Comparison of ENCODE assay signal across 22 mouse cellular contexts in genomic region chr1:20590488-20590887, GRCm38 (mm10). TPM values are rescaled to one million over a fixed set of nuclear protein-coding genes. Genes with fewer than 3 reads are reported as not detected.
A peak's percentile ranks its signal among the peaks of the same experiment; 100 is the strongest.
DNase-seq lines count a peak whose midpoint lies in the region; ATAC-seq and TF ChIP-seq lines count a peak whose summit lies in the region.
"Had no signal": no experiment of that assay in that cellular context is flagged by ENCODE, and none has a peak within 500 bp of the region (broad histone marks: within the 10 kb centered on the region; RNA-seq: fewer than 3 reads in every experiment).

No protein-coding gene starts in this region.

- no peaks in the 10 kb centered on the region for H3K4me1 ChIP-seq in hindbrain, embryonic 14.5 days (replicated peaks; ENCODE audit: control insufficient read depth, insufficient read depth, low read length)
- H3K4me1 ChIP-seq in hindbrain, embryonic 11.5 days (replicated peaks; ENCODE audit: control insufficient read depth, insufficient read depth, low read length): no peaks in the 10 kb centered on the region
- no peaks in the 10 kb centered on the region for H3K4me1 ChIP-seq in midbrain, postnatal 0 days (ENCODE audit: insufficient read depth, low read length)
- H3K4me1 ChIP-seq in midbrain, embryonic 15.5 days: no peaks in the 10 kb centered on the region
- H3K4me1 ChIP-seq in hindbrain, postnatal 0 days (ENCODE audit: insufficient read depth, low read length): no peaks in the 10 kb centered on the region
- H3K4me1 ChIP-seq: embryonic facial prominence, embryonic 13.5 days; forebrain, embryonic 12.5 days; heart, embryonic 12.5 days; intestine, embryonic 15.5 days had no signal

- no peaks in the 10 kb centered on the region for H3K36me3 ChIP-seq in hindbrain, embryonic 14.5 days (replicated peaks; ENCODE audit: control insufficient read depth, insufficient read depth)
- H3K36me3 ChIP-seq in hindbrain, embryonic 11.5 days (ENCODE audit: control insufficient read depth, insufficient read depth, low read length): no peaks in the 10 kb centered on the region
- H3K36me3 ChIP-seq in midbrain, postnatal 0 days (ENCODE audit: insufficient read depth, low read length): no peaks in the 10 kb centered on the region
- no peaks in the 10 kb centered on the region for H3K36me3 ChIP-seq in midbrain, embryonic 15.5 days (replicated peaks)
- no peaks in the 10 kb centered on the region for H3K36me3 ChIP-seq in hindbrain, postnatal 0 days (ENCODE audit: insufficient read depth, low read length)
- H3K36me3 ChIP-seq: embryonic facial prominence, embryonic 13.5 days; forebrain, embryonic 12.5 days; heart, embryonic 12.5 days; intestine, embryonic 15.5 days had no signal

- H3K27me3 ChIP-seq in hindbrain, embryonic 14.5 days (ENCODE audit: control insufficient read depth, insufficient read depth, low read length): no peaks in the 10 kb centered on the region
- no peaks in the 10 kb centered on the region for H3K27me3 ChIP-seq in hindbrain, embryonic 11.5 days (ENCODE audit: control insufficient read depth, insufficient read depth, low read length)
- no peaks in the 10 kb centered on the region for H3K27me3 ChIP-seq in midbrain, postnatal 0 days (ENCODE audit: insufficient read depth, low read length)
- no peaks in the 10 kb centered on the region for H3K27me3 ChIP-seq in midbrain, embryonic 15.5 days (replicated peaks)
- no peaks in the 10 kb centered on the region for H3K27me3 ChIP-seq in hindbrain, postnatal 0 days (ENCODE audit: insufficient read depth, low read length)
- H3K27me3 ChIP-seq: embryonic facial prominence, embryonic 13.5 days; forebrain, embryonic 12.5 days; heart, embryonic 12.5 days; intestine, embryonic 15.5 days had no signal

- no peak for TF ChIP-seq CTCF in midbrain, postnatal 0 days (IDR thresholded peaks at IDR 0.05)
- TF ChIP-seq CTCF in brain, embryonic 14.5 days (IDR thresholded peaks at IDR 0.05; ENCODE audit: borderline replicate concordance, extremely low read depth, insufficient read depth, insufficient read length): no peak
- TF ChIP-seq CTCF in hindbrain, postnatal 0 days (IDR thresholded peaks at IDR 0.05; ENCODE audit: low read depth): no peak

- ATAC-seq in hindbrain, embryonic 14.5 days (ENCODE audit: low FRiP score): peak; percentile 55; the same call in 1 of the 2 replicates
- no peak for ATAC-seq in hindbrain, embryonic 11.5 days (ENCODE audit: low FRiP score)
- ATAC-seq in midbrain, postnatal 0 days (ENCODE audit: low FRiP score): no peak
- ATAC-seq in midbrain, embryonic 15.5 days (replicated peaks): no peak
- ATAC-seq in hindbrain, postnatal 0 days: peak; percentile 59; the same call in 1 of the 2 replicates
- no peak for ATAC-seq in granulocyte monocyte progenitor cell, adult 5-6 weeks (replicated peaks; ENCODE audit: poor library complexity, severe bottlenecking)
- ATAC-seq: forebrain, embryonic 16.5 days; intestine, embryonic 15.5 days had no signal

- H3K4me2 ChIP-seq in hindbrain, embryonic 14.5 days (replicated peaks): no peak overlapping the region
- H3K4me2 ChIP-seq in hindbrain, embryonic 11.5 days (replicated peaks; ENCODE audit: low read depth, low read length): no peak overlapping the region
- no peak overlapping the region for H3K4me2 ChIP-seq in midbrain, postnatal 0 days (ENCODE audit: low read depth, low read length, poor library complexity, severe bottlenecking)
- no peak overlapping the region for H3K4me2 ChIP-seq in midbrain, embryonic 15.5 days
- no peak overlapping the region for H3K4me2 ChIP-seq in hindbrain, postnatal 0 days (ENCODE audit: low read depth, low read length)
- H3K4me2 ChIP-seq: embryonic facial prominence, embryonic 13.5 days; forebrain, embryonic 12.5 days; heart, embryonic 12.5 days; intestine, embryonic 15.5 days had no signal

- H3K9ac ChIP-seq in hindbrain, embryonic 14.5 days: no peak overlapping the region
- H3K9ac ChIP-seq in hindbrain, embryonic 11.5 days (ENCODE audit: low read depth, low read length): no peak overlapping the region
- H3K9ac ChIP-seq in midbrain, postnatal 0 days (replicated peaks; ENCODE audit: low read length, poor library complexity, severe bottlenecking): no peak overlapping the region
- no peak overlapping the region for H3K9ac ChIP-seq in midbrain, embryonic 15.5 days
- H3K9ac ChIP-seq in hindbrain, postnatal 0 days (replicated peaks; ENCODE audit: low read length): no peak overlapping the region
- H3K9ac ChIP-seq: embryonic facial prominence, embryonic 13.5 days; forebrain, embryonic 12.5 days; heart, embryonic 12.5 days; intestine, embryonic 15.5 days had no signal

- H3K9me3 ChIP-seq in hindbrain, embryonic 14.5 days (ENCODE audit: control insufficient read depth, low read length): no peaks in the 10 kb centered on the region
- no peaks in the 10 kb centered on the region for H3K9me3 ChIP-seq in hindbrain, embryonic 11.5 days (ENCODE audit: control insufficient read depth, low read length)
- no peaks in the 10 kb centered on the region for H3K9me3 ChIP-seq in midbrain, postnatal 0 days (ENCODE audit: low read length)
- H3K9me3 ChIP-seq in midbrain, embryonic 15.5 days: no peaks in the 10 kb centered on the region
- no peaks in the 10 kb centered on the region for H3K9me3 ChIP-seq in hindbrain, postnatal 0 days (ENCODE audit: low read length)
- H3K9me3 ChIP-seq: embryonic facial prominence, embryonic 13.5 days; forebrain, embryonic 12.5 days; intestine, embryonic 15.5 days had no signal

- TF ChIP-seq POLR2A in brain, embryonic 14.5 days (IDR thresholded peaks at IDR 0.05; ENCODE audit: borderline replicate concordance, extremely low read depth, insufficient read depth, insufficient read length, poor library complexity, severe bottlenecking): no peak

- WGBS in hindbrain, embryonic 14.5 days: 62% methylated on average over 5 of the region's 5 CpGs
- 83% methylated on average over 5 of the region's 5 CpGs for WGBS in hindbrain, embryonic 11.5 days
- WGBS in midbrain, postnatal 0 days: 77% methylated on average over 5 of the region's 5 CpGs
- WGBS in midbrain, embryonic 15.5 days: 66% methylated on average over 5 of the region's 5 CpGs
- WGBS in hindbrain, postnatal 0 days: 44% methylated on average over 5 of the region's 5 CpGs

- H3K27ac ChIP-seq in hindbrain, embryonic 14.5 days: no peak overlapping the region
- H3K27ac ChIP-seq in hindbrain, embryonic 11.5 days (ENCODE audit: low read depth, low read length): no peak overlapping the region
- no peak overlapping the region for H3K27ac ChIP-seq in midbrain, postnatal 0 days (ENCODE audit: low read depth, low read length)
- H3K27ac ChIP-seq in midbrain, embryonic 15.5 days: no peak overlapping the region
- H3K27ac ChIP-seq in hindbrain, postnatal 0 days: no peak overlapping the region
- H3K27ac ChIP-seq: embryonic facial prominence, embryonic 13.5 days; forebrain, embryonic 12.5 days; intestine, embryonic 15.5 days had no signal

- DNase-seq in hindbrain, embryonic 14.5 days (ENCODE audit: low spot score): no peak
- no peak for DNase-seq in hindbrain, embryonic 11.5 days (ENCODE audit: low spot score)
- peak; percentile 63 for DNase-seq in midbrain, postnatal 0 days (ENCODE audit: low spot score)
- peak; percentile 31 for DNase-seq in brain, embryonic 14.5 days (ENCODE audit: low read depth)
- peak; percentile 63 for DNase-seq in hindbrain, postnatal 0 days (ENCODE audit: low spot score)
- DNase-seq in ovary, adult 18-20 months (ENCODE audit: low spot score): no peak
- DNase-seq: adrenal gland, adult 8-10 months; adrenal gland, postnatal 36 days; cerebellum, adult 11 months; cerebellum, adult 9-11 months; gastrocnemius, postnatal 14 days had no signal

- H3K4me3 ChIP-seq in hindbrain, embryonic 14.5 days (replicated peaks; ENCODE audit: low read length): no peak overlapping the region
- no peak overlapping the region for H3K4me3 ChIP-seq in hindbrain, embryonic 11.5 days (ENCODE audit: low read depth, low read length)
- no peak overlapping the region for H3K4me3 ChIP-seq in midbrain, postnatal 0 days (ENCODE audit: low read depth, low read length)
- H3K4me3 ChIP-seq in midbrain, embryonic 15.5 days: no peak overlapping the region
- no peak overlapping the region for H3K4me3 ChIP-seq in hindbrain, postnatal 0 days (ENCODE audit: low read length)
- H3K4me3 ChIP-seq: embryonic facial prominence, embryonic 13.5 days; forebrain, embryonic 12.5 days; heart, embryonic 12.5 days; intestine, embryonic 15.5 days had no signal

RNA-seq across cellular contexts. Expression of gene Pkhd1, which starts 27.4 kb away (rescaled TPM):
- polyA plus RNA-seq in hindbrain, embryonic 14.5 days (2014; fragmentation: Nextera tagmentation; extraction: Ambion mirVana): 0.01 TPM in 1 of 2 replicates, not detected in the other
- 0.09 TPM in 1 of 2 replicates, not detected in the other for polyA plus RNA-seq in hindbrain, embryonic 11.5 days (2014; fragmentation: Nextera tagmentation; extraction: Ambion mirVana)
- total RNA-seq in midbrain, postnatal 0 days (2014; rRNA removed): 0.05 and 0.11 TPM in 2 replicates
- polyA plus RNA-seq in midbrain, postnatal 0 days (2015; fragmentation: Nextera tagmentation; extraction: Ambion mirVana): not detected in 2 replicates
- polyA plus RNA-seq in midbrain, embryonic 15.5 days (2015; fragmentation: Nextera tagmentation; extraction: Ambion mirVana): 0.10 TPM in 1 of 2 replicates, not detected in the other
- 0.05 TPM in 1 of 2 replicates, not detected in the other for polyA plus RNA-seq in brain, embryonic 14.5 days (2012; rRNA removed)
- total RNA-seq in hindbrain, postnatal 0 days (2014; rRNA removed): 0.14 TPM in 1 of 2 replicates, not detected in the other
- polyA plus RNA-seq in hindbrain, postnatal 0 days (2015; fragmentation: Nextera tagmentation; extraction: Ambion mirVana): 0.09 TPM in 1 of 2 replicates, not detected in the other
- total RNA-seq in granulocyte monocyte progenitor cell, adult 5-6 weeks (2014; fragmentation: Nextera tagmentation): not detected in 2 replicates
- not detected in 2 replicates for total RNA-seq in granulocyte monocyte progenitor cell, adult 5-6 weeks (2017)
- total RNA-seq: common myeloid progenitor, adult 5-6 weeks; heart, adult 8-10 months; heart, postnatal 25 days had no signal
- polyA plus RNA-seq: embryonic facial prominence, embryonic 13.5 days; heart, embryonic 12.5 days; heart, embryonic 16.5 days had no signal

Comparison
In these comparisons a context has a peak if more than half of its experiments do, and no peak if none do; other contexts are left out.
1. ATAC-seq: peak in hindbrain, embryonic 14.5 days (single experiment) and hindbrain, postnatal 0 days (single experiment); none in hindbrain, embryonic 11.5 days (single experiment), midbrain, postnatal 0 days (single experiment), midbrain, embryonic 15.5 days (single experiment) and granulocyte monocyte progenitor cell, adult 5-6 weeks (single experiment).
2. DNase-seq: peak in midbrain, postnatal 0 days (single experiment), brain, embryonic 14.5 days (single experiment) and hindbrain, postnatal 0 days (single experiment); none in hindbrain, embryonic 14.5 days (single experiment), hindbrain, embryonic 11.5 days (single experiment) and ovary, adult 18-20 months (single experiment).